Mouse (Mus musculus): ENCODE measurements around the gene Eif4a1. TPM values are rescaled to one million over a fixed set of nuclear protein-coding genes. Genes with fewer than 3 reads are reported as not detected.
"Not testable (repeated sequence)": the region's sequence is repeated elsewhere in the genome, so short reads cannot be mapped to it uniquely, and the experiment has no call there.

The Eif4a1 gene
- total RNA-seq, 2 experiments from 2014 or later, result 455 to 466 TPM

GRCm38 (mm10) chr11:69703814-69704612 is 31.8 kb upstream of the Eif4a1 start:
- intact Hi-C loops (cut with DNase I), result no loop called here

GRCm38 (mm10) chr11:69703381-69703780 is 31.2 kb upstream of the Eif4a1 start:
- intact Hi-C loops (cut with DNase I); DNase-seq (ENCODE audit: extremely low spot score in 1 of 2, low spot score in 2 of 2): not testable (repeated sequence)

More at GRCm38 (mm10) chr11:69703814-69704612, 31.8 kb upstream of the Eif4a1 start:
- DNase-seq (ENCODE audit: extremely low spot score in 1 of 2, low spot score in 2 of 2), result no peak

GRCm38 (mm10) chr11:69702886-69703285 is 30.7 kb upstream of the Eif4a1 start:
- DNase-seq (ENCODE audit: extremely low spot score in 1 of 2, low spot score in 2 of 2); intact Hi-C loops (cut with DNase I): not testable (repeated sequence)

GRCm38 (mm10) chr11:69699595-69699994 is 27.4 kb upstream of the Eif4a1 start:
- intact Hi-C loops (cut with DNase I), result no loop called here
- no peak for DNase-seq (ENCODE audit: extremely low spot score in 1 of 2, low spot score in 2 of 2)

GRCm38 (mm10) chr11:69698574-69698973 is 26.4 kb upstream of the Eif4a1 start:
- intact Hi-C loops (cut with DNase I), result no loop called here

GRCm38 (mm10) chr11:69697396-69697795 is 25.2 kb upstream of the Eif4a1 start:
- intact Hi-C loops (cut with DNase I), result no loop called here
- no peak for DNase-seq (ENCODE audit: extremely low spot score in 1 of 2, low spot score in 2 of 2)

More at GRCm38 (mm10) chr11:69698574-69698973, 26.4 kb upstream of the Eif4a1 start:
- DNase-seq (ENCODE audit: extremely low spot score in 1 of 2, low spot score in 2 of 2), result no peak

- intact Hi-C loops (cut with DNase I), result no loop called here
- peak in 1 of 2 experiments; percentile 87 for DNase-seq (ENCODE audit: extremely low spot score in 1 of 2, low spot score in 2 of 2)
Measured at GRCm38 (mm10) chr11:69695361-69696181, 23.3 kb upstream of the Eif4a1 start, which contains the start of the genes Tnfsf12 and Tnfsfm13. Gene Tnfsf12 (minus strand): TSS chr11:69695849. Gene Tnfsfm13 (minus strand): TSS chr11:69696098.

- DNase-seq (ENCODE audit: extremely low spot score in 1 of 2, low spot score in 2 of 2), result no peak
- intact Hi-C loops (cut with DNase I), result no loop called here
Measured at GRCm38 (mm10) chr11:69695046-69695360, 22.8 kb upstream of the Eif4a1 start.

GRCm38 (mm10) chr11:69693421-69693965 is 21.3 kb upstream of the Eif4a1 start:
- intact Hi-C loops (cut with DNase I), result no loop called here

GRCm38 (mm10) chr11:69692863-69693262 is 20.6 kb upstream of the Eif4a1 start:
- intact Hi-C loops (cut with DNase I), result no loop called here
- no peak for DNase-seq (ENCODE audit: extremely low spot score in 1 of 2, low spot score in 2 of 2)

More at GRCm38 (mm10) chr11:69693421-69693965, 21.3 kb upstream of the Eif4a1 start:
- no peak for DNase-seq (ENCODE audit: extremely low spot score in 1 of 2, low spot score in 2 of 2)

- intact Hi-C loops (cut with DNase I), result no loop called here
- DNase-seq (ENCODE audit: extremely low spot score in 1 of 2, low spot score in 2 of 2), result no peak
Measured at GRCm38 (mm10) chr11:69692196-69692811, 20.1 kb upstream of the Eif4a1 start.

- intact Hi-C loops (cut with DNase I), result no loop called here
- DNase-seq (ENCODE audit: extremely low spot score in 1 of 2, low spot score in 2 of 2), result no peak
Measured at GRCm38 (mm10) chr11:69689891-69690290, 17.7 kb upstream of the Eif4a1 start.

- intact Hi-C loops (cut with DNase I), result no loop called here
- no peak for DNase-seq (ENCODE audit: extremely low spot score in 1 of 2, low spot score in 2 of 2)
Measured at GRCm38 (mm10) chr11:69687061-69687460, 14.8 kb upstream of the Eif4a1 start.

- intact Hi-C loops (cut with DNase I), result no loop called here
- peak in 1 of 2 experiments; percentile 88 for DNase-seq (ENCODE audit: extremely low spot score in 1 of 2, low spot score in 2 of 2)
Measured at GRCm38 (mm10) chr11:69686377-69686776, 14.2 kb upstream of the Eif4a1 start.

GRCm38 (mm10) chr11:69685526-69686148 is 13.4 kb upstream of the Eif4a1 start, which contains the start of gene Tnfsf13:
Gene Tnfsf13 (minus strand): TSS chr11:69685784.
- DNase-seq (ENCODE audit: extremely low spot score in 1 of 2, low spot score in 2 of 2), result peak in 1 of 2 experiments; percentile 84
- intact Hi-C loops (cut with DNase I), result no loop called here

- DNase-seq (ENCODE audit: extremely low spot score in 1 of 2, low spot score in 2 of 2), result no peak
- intact Hi-C loops (cut with DNase I), result loop anchor here (5.0 kb wide), 1 partner anchor 32 kb away; no protein-coding TSS in a partner anchor
Measured at GRCm38 (mm10) chr11:69684936-69685335, 12.7 kb upstream of the Eif4a1 start.

GRCm38 (mm10) chr11:69684128-69684745 is 12.0 kb upstream of the Eif4a1 start:
- DNase-seq (ENCODE audit: extremely low spot score in 1 of 2, low spot score in 2 of 2), result peak in 1 of 2 experiments; percentile 59
- intact Hi-C loops (cut with DNase I), result loop anchor here (5.0 kb wide), 1 partner anchor 33 kb away; no protein-coding TSS in a partner anchor

- DNase-seq (ENCODE audit: extremely low spot score in 1 of 2, low spot score in 2 of 2), result no peak
- intact Hi-C loops (cut with DNase I), result loop anchor here (2.0 to 5.0 kb wide), 2 partner anchors 34 to 71 kb away; no protein-coding TSS in a partner anchor
Measured at GRCm38 (mm10) chr11:69683576-69683975, 11.4 kb upstream of the Eif4a1 start.

All from left cerebral cortex, postnatal 10 days (tissue).